Mouse (Mus musculus): ENCODE data around the gene Iqcc.

Iqcc gene

GRCm38 (mm10) chr4:129622120-129622802 is 3.4 kb upstream of the Iqcc start:
- DNase-seq (ENCODE audit: extremely low read depth, low read depth, low spot score) = no peak

- DNase-seq (ENCODE audit: extremely low read depth, low read depth, low spot score) = no peak
Observed at GRCm38 (mm10) chr4:129621283-129621841, 2.5 kb upstream of the Iqcc start.

- DNase-seq (ENCODE audit: extremely low read depth, low read depth, low spot score) = no peak
Observed at GRCm38 (mm10) chr4:129620419-129621282, 1.8 kb upstream of the Iqcc start.

DNA sequence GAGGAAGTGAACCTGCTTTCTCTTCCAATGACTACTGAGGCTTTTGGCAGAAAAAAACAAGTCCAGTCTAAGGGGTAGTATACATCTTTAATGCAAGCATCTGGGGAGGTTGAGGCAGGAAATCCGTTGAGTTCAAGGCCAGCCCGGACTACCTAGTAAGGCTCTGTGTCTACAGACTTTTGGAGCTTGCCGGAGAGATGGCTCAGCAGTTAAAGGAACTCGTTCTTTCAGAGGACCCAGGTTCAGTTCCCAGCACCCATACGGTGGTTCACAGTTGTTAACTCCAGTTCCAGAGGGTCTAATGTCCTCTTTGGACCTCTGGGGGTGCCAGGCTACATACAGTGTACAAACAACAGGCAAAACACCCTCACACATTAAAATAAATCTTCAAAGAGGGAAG is 868 bp downstream of the Iqcc start:
- no peak for DNase-seq (ENCODE audit: extremely low read depth, low read depth, low spot score)

- DNase-seq (ENCODE audit: extremely low read depth, low read depth, low spot score) = no peak
Observed at GRCm38 (mm10) chr4:129617121-129617641, 1.7 kb downstream of the Iqcc start.

- DNase-seq (ENCODE audit: extremely low read depth, low read depth, low spot score) = no peak
Observed at GRCm38 (mm10) chr4:129616631-129617030, 2.3 kb downstream of the Iqcc start.

- no peak for DNase-seq (ENCODE audit: extremely low read depth, low read depth, low spot score)
Observed at GRCm38 (mm10) chr4:129615801-129616290, 3.1 kb downstream of the Iqcc start.

DNA sequence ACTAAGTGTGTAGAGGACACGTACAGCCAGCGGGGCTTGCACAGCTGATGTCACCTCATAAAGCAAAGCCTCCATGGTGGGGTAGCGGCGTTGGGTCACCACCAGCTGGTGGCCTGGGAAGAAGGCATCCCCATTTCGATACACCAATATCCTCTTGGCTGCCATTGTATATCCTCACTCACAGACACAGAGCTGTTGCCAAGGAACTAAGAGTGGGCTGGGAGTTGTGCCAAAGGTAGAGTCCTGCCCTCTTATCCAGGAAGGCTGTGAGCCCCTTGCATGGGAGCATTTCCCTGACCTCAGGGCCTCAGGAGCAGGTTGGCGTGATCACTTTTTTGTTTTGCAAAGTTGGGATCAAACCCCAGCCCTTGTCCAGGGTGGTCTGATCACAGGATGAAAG is 4.8 kb downstream of the Iqcc start, which contains the start of gene Dcdc2b:
Gene Dcdc2b (minus strand): TSS at position 165 of the 400 bp plus-strand sequence.
- no peak for DNase-seq (ENCODE audit: extremely low read depth, low read depth, low spot score)

DNA sequence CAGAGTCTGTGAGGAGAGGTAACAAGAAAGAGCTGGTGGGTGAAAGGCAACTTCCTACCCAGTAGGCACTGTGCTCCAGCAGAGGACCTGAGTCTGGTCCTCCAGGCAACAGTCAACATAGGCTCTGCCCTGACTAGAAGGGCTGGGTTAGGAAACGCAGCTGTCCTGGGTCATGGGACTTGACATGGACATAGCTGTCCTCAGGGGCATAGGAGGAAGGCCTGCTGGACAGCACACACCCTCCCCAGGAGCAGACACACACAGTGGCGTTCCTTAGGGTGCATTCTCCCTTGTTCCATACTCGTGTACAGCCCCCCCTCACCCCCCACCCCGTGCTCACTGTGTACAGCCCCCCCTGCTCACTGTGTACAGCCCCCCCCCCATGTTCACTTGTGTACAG is 8.4 kb downstream of the Iqcc start:
- DNase-seq (ENCODE audit: extremely low read depth, low read depth, low spot score) = no peak

DNA sequence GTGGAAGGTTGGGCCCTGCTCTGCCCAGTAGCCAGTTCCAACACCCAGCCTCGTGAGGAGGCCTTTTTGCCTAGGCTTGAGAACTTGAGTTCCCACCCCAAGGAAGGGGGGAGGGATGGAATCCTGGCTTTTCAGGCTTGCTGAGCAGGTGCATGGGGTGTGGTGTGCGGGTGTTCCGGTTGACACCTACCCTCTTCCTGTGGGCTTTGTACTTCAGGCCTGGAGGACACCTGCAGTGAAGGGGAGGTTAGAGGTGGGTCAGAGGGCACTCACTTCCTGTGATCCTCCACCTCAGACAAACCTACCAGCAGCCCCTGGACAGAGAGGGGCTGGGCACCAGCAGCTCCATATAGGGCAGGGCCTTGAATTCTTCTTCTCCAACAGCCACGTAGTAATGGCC is 8.9 kb downstream of the Iqcc start:
- DNase-seq (ENCODE audit: extremely low read depth, low read depth, low spot score) = no peak

- no peak for DNase-seq (ENCODE audit: extremely low read depth, low read depth, low spot score)
Observed at GRCm38 (mm10) chr4:129609139-129609631, 9.7 kb downstream of the Iqcc start.

DNA sequence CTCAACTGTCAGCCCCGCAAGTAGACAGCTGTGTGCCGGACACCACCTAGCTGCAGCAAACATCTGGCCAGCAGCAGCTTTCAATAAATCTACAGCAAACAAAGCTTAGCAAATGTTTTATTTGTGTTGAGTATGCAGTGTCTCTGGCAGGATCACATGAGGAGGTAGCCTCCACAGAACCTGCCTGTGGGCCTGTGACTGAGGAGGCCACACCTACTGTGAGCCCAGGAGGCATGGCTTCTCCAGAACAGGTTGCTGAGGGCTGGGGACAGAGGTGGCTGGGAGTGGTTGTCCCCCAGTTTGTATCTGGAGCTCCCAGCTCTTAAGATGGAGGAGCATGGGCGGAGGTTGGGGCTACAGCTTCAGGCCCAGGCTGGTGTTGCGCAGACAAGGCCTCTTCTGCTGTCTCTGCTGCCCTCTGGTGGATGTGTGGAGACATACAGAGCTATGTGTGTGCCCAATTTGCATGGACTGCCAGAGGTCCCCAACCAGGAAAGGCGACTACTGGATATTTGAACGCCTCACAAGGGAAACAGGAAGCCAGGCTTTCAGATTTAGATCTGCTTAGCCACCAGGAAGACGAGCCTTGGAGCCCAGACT is 10.4 kb downstream of the Iqcc start:
- DNase-seq (ENCODE audit: extremely low read depth, low read depth, low spot score) = no peak

GRCm38 (mm10) chr4:129600233-129601158 is 18.4 kb downstream of the Iqcc start, which contains the start of the genes Eif3i and Tmem234:
Gene Eif3i (minus strand): TSS chr4:129600648.
Gene Tmem234 (plus strand): TSS chr4:129600668.
- DNase-seq (ENCODE audit: extremely low read depth, low read depth, low spot score) = no peak

GRCm38 (mm10) chr4:129588865-129589264 is 30.0 kb downstream of the Iqcc start:
- no peak for DNase-seq (ENCODE audit: extremely low read depth, low read depth, low spot score)

DNA sequence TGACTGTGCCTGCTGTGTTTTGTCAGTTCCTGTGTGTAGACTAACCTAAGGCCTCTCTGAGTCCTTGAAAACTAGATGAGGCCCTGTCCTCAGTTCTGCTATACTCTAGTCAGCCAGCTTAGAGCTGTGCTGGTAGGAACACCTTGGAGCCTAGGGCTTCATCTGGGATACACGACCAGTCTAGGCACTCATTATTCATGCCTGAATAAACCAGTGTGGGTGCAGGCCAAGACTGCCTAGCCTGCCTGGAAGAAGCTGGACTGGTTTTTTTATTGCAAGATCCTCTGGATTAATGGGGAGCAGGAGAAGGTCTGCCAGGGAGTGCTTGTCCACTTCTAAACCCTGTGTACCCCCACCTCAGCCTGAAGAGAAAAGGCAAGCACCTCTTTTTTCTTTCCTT is 32.0 kb downstream of the Iqcc start:
- peak; percentile 71 for DNase-seq (ENCODE audit: extremely low read depth, low read depth, low spot score)

- DNase-seq (ENCODE audit: extremely low read depth, low read depth, low spot score) = no peak
Observed at GRCm38 (mm10) chr4:129585773-129586172, 33.1 kb downstream of the Iqcc start.

DNA sequence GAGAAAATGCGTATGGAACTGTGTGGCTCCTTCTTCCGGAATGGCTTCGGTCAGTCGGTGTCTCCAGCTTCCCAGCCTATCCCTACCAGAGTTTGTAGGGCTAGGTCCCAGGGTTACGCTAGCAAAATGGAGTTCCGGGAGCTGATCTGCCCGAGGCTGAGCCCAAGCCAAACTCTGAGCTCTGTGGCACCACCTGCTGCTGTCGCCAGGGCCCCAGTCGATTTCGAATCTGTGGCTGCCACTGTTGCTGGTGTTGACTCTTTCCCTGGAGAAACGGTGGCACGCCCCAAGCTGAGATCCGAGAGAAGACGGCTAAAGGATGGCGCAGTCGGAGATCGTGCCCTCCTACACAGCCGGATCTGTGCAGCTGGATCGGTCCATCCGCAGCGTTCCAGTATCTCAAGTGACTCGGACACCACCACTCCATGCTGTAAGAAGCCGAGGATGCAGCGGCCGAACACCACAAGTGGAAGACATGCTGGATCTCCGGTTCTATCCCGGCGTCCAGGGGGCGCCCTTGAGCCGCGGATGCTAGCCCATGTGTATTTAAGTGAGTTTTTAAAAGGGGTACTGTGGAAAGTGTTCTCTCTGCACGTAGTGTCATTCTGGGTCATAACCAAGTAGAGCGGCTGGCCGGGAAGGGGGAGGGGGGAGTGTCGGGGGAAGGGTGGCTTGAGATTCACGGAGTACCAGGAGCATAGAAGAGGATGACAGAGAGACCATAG is 33.9 kb downstream of the Iqcc start:
- DNase-seq (ENCODE audit: extremely low read depth, low read depth, low spot score) = no peak

DNA sequence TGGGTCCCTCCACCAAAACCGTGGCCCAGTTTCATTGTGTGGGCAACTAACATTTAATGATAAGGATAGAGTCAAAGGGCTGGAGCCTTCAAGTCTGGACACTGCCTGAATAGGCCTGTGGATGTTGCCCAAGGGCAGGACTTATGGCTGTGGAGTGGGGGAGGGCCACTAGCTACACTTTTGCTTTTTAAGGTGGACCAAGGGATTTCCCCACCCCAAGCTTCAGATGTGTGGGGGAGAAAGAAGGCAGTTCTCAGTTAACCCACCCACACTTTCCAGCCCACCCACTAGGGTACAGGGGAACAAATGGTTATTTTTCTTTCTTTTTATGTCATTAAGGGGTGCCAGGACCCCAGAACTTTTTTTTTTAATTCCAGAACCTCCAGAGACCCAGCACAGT is 34.5 kb downstream of the Iqcc start:
- DNase-seq (ENCODE audit: extremely low read depth, low read depth, low spot score) = no peak

- no peak for DNase-seq (ENCODE audit: extremely low read depth, low read depth, low spot score)
Observed at GRCm38 (mm10) chr4:129582251-129582650, 36.6 kb downstream of the Iqcc start.

Data from fat pad, adult 2 months (tissue).